Mouse (Mus musculus) heart, adult 2 months (tissue): ENCODE data around the gene Anapc15.

Experiments
- CTCF ChIP-seq: fragments of 200-600 bp; IDR thresholded peaks from 2 replicates; pipeline ENCODE4 v1.8.1; 2022; ENCODE audit warnings: antibody characterized with exemption, mild to moderate bottlenecking, moderate library complexity
- POLR2A ChIP-seq: fragments of 200-500 bp; IDR thresholded peaks from 2 replicates; pipeline ENCODE4 v1.6.1; 2011; ENCODE audit warnings: mild to moderate bottlenecking, low read depth, low read length, control low read depth; ENCODE audit not compliant: insufficient read depth

- no peak for TF ChIP-seq CTCF
- no peak for TF ChIP-seq POLR2A
Observed at GRCm38 (mm10) chr7:101933300-101933699, 69.8 kb downstream of the Anapc15 start.
